Mouse (Mus musculus) adrenal gland, postnatal 10 days (tissue): Measurements from ENCODE around the gene Tuba1a. TPM values are rescaled to one million over a fixed set of nuclear protein-coding genes. Genes with fewer than 3 reads are reported as not detected.
"Not testable (repeated sequence)": the region's sequence is repeated elsewhere in the genome, so short reads cannot be mapped to it uniquely, and the experiment has no call there.

ENCODE experiments used
- DNase-seq: peaks from one replicate; pipeline ENCODE4 v3.0.0; 2021; ENCODE audit warnings: mixed read lengths
- total RNA-seq, 2 experiments: library from RNA; stranded (reverse); gene quantifications; 2 replicates each; pipeline ENCODE4 v1.2.3; 2021

Tuba1a gene
- total RNA-seq, 2 experiments from 2014 or later: 202 to 313 TPM

DNA sequence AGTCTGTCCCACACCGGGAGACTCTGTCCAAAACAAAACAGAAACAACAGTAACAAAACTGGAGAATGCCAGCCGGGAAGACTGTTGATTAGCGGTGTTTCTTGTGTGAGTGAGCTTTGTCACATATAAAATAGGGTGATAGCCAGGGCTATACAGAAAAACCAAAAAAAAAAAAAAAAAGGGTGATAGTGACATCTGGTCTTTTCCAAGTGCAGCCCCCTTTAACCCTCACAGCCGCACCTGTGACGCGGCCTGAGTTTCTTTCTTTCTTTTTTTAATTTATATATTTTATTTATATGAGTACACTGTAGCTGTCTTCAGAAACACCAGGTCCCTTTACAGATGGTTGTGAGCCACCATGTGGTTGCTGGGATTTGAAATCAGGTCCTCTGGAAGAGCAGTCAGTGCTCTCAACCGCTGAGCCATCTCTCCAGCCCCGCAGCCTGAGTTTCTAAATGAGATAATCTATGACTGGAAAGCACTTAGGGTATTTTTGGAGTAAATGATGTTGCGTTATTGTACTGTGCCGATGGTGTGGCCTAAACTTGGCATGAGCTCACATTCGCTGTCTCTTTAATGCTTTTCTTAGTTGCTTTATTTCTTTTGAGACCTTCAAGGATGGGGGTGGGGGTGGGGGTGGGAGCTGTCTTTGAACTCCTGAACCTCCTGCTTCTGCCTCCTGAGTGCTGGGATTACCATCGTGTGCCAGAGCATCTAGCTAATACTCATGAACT, 32.6 kb upstream of the Tuba1a start:
- DNase-seq: no peak

DNA sequence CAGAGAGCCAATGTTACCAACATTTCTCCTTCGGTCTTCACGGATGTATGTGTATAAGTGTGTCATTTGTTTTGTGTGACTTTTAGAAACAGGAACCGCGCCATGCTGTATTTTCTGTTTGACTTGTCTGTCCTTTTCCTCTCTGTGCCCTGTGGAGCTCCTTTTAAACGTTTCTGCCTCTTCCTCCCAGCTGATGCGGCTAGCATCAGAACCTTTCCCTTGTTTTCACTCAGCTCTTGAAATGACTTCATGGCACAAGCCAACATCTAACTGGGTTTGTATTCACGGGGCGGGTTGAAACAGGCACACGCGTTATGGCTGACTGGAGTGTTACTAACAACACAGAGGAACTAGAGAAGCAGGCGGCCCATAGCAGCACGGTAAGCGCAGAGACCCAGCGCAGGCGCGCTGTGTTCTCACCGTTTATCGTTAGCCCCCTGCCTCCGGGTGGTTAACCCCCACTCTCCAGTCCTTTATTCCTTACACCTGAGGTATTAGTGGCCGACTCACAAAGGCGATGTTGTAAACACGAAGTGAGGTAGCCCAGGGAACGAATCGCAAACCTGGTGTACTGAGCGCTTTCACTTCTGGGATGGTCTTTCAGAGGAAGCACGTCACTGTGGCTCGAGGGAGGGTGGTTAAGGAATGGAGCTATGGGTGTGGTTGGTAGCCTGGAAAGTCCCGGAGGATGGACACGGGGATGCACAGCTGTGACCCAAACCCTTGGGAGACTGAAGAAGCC, 31.9 kb upstream of the Tuba1a start:
- peak; percentile 85 for DNase-seq

DNA sequence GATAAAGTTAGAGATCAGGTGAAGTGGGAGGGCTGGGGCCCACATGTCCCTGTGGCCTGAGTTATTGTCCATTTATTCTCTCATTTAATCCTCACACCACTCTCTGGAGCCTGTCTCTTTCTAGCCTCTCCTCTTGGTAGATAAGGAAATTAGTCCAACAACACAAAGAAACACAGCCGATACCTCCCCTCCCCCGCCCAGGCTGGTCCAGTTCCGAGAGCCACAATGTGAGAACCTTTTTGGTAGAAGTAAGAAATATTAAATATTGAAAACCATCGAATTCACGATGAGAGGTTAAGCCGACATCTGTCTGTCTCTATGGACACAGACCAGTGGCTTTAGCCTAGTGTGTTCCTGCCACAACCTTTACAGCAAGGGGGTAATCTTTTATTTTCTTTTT, 31.2 kb upstream of the Tuba1a start:
- no peak for DNase-seq

DNA sequence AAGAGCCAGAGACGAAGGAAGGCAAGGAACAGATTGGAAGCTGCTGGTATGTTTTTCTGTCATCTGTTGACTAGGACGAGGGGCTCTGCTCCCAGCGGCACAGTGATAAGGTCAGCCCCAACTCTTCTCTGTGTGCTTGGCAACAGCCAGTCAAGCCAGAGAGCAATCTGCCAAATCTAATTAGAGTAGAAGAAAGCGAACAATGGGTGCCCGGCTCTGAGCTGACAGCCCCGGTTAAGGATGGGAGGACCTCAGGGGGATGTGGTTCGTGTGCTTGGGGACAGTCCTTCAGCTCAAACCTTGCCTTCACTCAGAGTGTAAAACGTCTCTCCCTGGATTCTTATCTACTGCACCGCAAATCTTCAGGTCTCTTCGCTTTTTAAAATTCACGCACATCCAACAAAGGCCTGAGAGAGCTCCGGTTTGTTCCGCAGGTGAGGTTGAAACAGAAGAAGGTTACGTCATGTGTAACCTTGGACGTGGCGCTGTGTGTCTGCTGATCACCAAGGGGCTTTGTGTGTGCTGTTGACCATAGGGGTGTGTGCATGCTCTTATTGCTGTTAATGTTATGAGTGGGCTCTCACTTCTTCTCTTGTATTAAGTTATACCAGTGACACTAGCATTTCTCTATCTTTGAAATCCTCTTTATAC, 30.1 kb upstream of the Tuba1a start:
- no peak for DNase-seq

DNA sequence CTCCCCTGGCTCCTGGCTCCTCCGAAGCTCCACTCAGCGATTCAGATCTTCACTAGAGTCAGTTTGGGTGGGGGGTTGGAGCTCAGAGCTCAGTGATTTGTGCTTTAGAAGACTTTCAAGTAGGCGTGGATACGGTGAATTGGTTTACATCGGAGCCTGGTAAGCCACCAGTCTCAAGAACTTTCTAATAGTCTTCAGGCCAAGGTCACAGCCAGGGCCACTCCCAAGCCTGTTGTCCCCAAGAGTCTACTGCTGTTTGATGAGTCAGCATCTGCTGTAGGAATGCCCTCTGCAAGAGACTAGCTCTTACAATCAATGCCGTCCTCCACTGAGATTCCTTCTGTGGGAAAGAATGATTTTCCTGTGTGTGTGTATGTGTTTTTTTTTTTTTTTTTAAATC, 28.6 kb upstream of the Tuba1a start:
- peak; percentile 41 for DNase-seq

DNA sequence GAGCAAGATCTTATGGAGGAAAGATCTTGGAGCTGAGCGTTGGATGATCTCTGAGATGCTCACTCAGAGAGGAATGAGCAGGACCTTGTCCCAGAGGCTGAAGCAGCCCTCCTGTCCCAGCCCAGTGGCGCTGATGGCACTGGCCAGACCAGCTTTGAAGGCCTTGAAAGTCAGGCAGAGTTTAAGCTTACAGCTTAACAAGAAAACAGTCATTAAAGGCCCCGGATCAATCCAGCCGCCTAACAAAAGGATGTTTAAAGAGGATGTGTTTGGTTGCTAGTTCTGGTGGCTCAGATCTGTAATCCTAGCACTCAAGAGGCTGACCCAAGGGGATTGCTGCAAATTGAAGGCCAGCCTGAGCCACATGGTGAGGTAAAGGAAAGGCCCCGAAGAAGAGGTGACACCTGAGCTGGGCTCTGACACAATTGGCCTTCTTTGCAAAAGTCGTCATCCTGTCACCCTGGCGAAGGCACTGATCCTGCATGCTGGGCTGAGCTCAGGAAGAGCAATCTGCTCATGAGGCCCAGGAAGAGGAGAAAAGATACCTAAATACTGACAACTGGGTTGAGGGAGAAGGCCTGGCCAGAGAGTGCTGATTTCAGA, 26.6 kb upstream of the Tuba1a start:
- no peak for DNase-seq

DNA sequence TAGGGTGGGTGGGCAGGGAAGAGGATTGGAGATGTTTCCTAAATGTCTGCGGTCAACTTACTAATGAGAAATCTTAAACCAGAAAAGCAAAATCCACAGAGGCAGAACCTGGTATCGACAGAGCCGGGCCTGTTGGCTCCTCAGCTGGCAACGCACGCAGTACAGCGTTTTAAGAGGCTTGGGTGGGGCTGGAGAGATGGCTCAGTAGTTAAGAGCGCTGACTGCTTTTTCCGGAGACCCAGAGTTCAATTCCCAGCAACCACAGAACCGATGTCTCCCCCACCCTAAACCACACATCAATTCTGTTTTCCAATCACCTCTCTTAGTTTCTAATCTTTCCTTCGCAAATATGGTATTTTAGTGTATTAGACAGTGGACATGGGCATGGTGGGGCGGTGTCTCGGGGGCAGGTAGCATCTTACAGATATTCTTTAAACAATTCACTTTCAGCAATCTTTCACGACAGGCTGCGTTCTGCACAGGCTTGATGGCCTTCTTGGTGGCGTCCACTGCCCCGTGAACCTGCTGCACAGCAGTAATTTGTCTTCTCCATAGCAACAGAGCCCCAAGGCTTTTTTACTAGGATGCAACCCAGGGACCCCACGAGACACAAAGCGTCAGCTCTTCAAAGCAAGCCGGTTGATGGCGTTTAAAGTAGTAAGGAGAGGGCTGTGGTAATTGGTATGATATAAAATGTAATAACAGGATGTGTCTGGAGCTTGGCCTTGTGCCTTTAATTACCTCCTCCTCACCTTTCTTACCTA, 25.1 kb upstream of the Tuba1a start:
- DNase-seq: no peak

DNA sequence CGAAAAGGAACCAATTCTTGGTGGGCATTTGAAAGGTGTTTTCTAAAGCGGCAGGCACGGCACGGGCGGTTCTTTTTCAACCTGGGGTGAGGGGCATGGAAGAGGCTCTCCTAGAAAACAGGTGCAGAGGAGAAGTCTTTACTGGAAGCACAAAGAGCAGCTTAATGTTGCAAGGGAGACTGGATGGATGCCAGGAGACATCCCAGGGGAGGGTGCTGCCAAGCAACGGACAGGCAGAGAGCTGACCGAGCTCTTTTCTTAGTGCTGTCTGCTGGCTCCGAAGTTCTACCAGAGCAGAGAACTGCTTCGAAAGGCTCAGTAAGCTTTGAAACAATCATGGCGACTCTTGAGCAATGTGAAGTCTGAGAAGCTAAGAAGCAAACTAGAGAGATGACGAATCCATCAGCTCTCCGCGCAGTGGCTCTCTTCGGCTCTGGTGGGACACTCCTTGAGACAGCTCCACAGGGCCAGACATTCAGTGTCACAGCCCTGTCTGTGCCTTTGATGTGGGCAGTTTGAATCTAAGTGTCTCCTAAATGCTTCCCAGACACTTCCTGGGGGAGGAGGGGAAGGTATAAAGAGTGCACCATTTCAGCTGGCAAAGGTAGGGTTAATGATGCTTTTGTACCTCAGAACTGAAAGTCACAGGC, 24.4 kb upstream of the Tuba1a start:
- peak; percentile 92 for DNase-seq

DNA sequence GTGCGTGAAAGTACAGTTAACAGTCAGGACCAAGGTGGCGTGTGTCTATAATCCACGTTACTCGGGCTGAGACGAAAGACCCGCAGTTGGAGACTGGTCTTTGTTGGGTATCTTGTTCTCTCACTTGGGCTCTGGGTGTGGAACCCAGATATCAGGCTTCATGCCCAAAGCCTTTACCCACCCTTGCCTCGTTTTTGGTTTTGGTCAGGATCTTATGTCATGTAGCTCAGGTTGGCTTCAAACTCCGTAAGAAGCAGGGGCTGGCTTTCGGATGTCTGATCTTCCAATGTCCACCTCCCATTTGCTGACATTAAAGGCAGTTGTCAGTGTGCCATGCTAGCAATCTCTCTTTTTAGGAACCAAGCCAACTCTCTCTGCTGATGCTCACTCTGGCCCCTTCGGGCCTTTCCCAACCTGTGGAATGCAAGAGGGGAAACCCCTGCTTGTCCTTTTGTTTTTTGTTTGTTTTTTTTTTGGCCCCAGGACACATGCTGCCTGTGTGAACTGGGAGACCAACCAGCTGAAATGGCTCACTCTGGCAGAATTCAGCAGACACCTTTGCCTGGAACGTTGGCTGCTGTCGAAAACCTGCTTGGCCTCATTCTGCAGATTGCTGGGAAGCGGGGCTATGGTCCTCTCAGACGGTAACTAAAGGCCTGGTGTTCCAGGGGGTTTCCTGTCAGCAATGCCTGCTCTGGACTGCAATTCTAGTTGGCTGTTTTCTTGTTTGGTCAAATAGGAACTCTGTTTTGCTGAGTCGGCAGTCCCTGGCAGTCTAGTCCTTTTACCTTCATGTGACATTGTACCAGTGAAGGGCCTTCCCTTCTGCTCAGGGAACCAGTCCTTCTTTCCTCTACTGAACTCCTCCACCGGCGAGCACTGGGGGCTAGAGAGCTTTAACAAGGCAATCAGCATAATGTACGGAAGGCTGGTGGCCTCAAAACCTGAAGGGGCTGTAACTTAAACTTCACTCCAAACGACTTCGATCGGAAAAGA, 23.6 kb upstream of the Tuba1a start:
- no peak for DNase-seq

DNA sequence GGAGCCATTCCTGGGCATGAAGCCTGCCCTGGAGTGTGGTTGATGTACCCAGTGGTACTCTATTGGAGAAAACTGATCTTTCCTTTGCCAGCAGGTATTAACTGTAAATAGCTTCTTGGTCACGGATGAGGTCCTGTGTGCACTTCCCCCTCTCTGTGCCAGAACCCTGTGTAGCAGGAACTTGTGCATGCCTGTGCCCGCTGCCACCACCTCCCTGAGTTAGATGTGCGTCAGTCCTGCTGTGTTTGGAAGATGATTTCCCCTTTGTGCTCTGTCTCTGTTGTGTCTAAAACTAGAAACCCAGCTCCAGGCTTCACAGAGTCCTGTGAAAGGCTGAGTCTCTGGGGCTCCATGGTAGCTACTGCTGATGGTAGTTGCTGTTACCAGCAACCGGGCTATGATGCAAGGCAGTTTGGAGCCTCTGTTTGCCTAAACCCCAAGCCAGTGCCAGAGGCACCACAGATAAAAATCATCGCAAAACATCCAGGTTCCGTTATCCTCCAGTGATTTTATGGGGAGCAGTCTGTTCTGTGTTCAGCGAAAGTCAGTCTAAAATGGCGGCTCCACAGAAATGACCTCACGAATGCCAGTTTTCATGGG, 19.6 kb upstream of the Tuba1a start:
- DNase-seq: no peak

DNA sequence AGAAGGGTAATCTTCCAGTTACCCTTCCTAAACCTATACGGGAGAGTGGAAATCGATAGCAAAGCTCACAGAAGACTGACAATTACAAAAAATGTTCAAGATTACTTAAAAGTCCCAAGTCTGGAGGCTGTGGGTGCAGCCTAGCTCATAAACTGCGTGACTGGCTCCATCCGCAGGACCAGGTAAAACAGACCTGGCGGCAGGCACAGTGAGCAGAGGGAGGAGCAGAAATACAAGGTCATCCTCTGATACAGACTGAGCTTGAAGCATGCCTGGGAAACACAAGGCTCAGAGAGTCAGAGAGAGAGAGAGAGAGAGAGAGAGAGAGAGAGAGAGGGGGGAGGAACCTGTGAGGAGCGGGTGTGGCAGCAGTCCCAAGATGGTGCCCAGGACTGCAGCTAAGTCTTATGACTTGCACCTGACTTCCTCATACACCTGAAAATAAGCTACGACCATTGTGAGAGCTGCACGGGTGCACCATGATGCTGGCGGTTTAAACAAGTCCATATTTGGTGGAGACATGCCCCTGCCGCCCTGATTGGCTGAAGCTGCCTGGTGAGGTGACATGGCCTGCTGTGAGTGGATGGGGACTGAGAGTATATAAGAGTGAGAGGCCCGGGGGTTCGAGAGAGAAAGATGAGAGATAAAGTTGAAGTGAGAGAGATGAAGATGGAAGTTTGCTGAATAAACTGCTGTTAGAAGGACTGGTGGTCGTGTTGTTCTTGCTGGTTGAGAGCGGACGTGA, 18.2 kb upstream of the Tuba1a start:
- not testable (repeated sequence) for DNase-seq

DNA sequence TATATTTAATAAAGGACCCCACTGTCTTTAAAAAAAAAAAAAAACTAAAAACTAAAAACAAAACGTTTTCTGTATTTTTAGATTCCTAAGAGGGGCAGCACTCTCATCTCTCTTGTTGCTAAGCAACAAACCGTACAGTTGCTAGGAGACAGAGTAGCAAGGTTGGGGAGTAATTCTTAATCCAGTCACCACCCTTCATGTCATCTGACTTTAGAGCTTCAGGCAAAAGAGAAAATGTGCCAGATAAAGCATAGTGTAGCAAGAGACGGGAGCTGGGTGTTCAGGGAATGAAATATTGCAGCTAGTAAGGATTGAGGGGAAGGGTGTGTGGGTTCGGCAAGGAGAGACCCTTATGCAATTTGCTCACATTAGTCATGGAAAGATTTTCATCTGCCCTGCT, 17.6 kb upstream of the Tuba1a start:
- no peak for DNase-seq

DNA sequence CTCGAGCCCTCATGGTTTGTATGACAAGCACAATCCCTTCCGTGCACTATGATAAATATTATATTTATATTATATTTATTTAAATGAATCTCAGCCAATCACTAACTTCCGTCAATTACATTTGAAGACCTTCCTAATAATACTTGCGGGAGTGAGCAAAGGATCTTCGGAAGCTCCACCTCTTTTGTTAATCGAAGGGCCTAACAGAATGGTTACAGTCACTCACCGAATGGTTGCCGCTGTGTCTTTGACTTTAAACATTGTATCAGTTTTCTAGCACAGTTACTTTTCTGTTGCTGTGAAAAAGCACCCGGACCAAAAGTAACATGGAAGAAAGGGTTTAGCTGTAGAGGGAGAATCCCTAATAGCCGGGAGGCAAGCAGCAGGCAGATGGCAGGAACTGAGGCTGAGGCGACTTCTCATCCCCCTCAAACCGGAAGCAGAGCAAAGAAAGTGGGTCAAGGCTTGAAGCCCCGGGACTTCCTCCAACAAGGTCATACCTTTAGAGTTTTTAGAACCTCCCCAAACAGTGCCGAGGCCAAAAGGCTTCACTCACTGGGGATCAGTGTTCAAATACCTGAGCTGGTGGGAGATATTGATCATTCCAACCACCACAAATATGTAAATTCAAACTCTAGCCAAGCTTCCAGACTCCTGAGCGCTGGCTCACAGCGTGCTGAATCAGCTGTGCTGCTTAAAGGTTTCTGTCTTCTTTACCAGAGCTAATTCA, 16.0 kb upstream of the Tuba1a start:
- DNase-seq: peak; percentile 38

DNA sequence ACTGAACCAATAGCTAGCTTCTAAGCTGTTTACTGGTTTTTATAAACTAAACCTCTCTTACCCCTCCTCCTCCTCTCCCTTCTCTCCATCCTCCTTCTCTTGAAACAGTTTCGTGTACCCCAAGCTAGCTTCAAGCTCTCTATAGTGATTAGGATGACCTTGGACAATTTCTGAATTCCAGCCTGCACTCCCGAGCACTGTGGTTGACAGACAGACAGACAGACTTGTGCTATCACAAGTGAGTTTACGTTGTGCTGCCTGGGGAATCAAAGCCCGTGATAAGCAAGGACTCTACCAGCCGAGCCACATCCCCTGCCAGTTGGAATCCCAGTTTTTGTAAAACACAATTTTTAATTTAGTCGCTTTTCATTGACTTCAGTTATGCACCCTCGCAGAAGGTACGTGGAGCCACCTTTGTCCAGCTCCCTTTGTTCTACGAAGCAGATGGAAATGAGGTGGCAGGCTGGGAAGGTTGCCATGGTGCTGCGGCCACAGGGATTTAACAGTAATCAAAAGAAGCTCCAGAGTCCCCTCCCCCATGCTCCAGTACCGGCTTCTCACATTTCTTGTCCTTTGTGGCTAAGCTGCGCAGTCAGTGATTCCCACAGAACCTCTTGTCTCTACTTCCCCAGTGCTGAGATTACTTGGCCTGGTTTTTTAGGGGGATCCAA, 15.3 kb upstream of the Tuba1a start:
- peak; percentile 68 for DNase-seq

DNA sequence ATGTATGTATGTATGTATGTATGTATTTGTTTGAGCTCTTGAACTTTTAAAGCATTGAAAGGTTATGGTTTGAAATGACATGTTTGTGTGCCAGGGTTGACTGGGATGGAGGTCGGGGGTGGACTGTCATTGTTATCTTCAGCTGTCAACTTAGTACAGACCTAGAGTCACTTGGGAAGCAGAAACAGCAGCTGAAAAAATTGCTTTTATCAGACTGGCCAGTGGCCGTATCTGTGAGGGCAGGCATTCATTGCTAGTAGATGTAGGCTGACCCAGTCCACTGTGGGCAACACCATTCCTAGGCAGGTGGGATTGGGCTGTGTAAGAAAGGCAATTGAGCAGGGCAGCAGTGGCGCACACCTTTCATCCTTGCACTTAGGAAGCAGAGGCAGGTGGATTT, 6.0 kb upstream of the Tuba1a start:
- DNase-seq: no peak

DNA sequence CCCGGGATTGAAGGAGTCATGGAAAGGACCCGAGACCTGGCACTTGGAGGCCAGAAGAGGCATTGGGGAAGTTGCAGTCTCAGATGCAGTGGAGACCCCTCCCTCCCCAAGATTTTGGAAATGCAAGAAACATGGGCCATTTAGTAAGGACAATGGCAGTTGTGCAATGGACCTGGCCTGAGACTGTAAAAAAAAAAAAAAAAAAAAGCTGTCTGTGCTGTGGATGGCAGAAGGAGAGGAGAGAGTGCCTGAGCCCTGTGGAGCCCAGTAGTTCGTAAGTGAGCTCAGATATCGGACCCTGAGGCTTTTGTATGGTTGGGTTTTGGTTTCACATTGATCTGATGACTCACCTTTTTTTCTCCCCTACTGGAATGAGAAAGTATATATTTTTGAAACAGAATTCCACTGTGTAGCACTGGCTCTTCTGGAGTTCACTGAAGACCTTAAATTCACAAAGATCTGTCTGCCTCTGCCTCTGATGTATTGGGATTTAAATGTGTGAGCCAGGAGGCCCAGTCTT, 5.5 kb upstream of the Tuba1a start:
- DNase-seq: no peak

DNA sequence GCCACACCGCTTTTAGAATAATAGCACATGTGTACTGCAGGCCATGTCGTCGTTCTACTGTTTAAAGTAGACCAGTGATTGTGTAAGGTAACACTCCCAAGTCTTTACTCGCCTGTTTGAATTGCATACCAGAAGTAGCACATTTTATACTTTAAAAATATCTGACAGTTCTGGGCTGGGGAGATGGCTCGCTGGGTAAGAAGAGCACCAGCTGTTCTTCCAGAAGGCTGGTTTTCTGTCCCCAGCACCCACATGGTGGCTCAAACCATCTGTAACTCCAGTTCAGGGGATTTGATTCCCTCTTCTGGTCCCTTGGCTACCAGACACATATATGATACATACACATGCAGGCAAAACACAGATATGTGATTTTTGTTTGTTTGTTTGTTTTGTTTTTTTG, 4.0 kb upstream of the Tuba1a start:
- no peak for DNase-seq

DNA sequence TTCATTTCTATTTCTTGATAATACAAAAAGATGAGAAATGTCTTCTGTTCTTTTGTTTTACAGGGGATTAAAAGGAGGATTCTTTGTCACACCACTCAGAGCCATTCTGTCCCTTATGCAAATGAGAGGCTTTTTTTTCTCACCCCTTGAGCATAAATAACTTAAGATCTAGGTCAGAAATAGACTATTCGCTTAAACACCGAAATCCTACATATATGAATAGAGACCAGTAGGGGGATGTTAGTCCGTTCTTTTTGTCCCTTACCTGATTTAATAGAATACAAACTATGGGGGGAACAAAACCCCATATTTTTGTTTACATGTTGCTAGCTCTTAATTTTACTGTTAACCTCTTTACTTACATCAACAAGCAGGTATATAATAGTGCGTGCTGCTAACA, 2.5 kb upstream of the Tuba1a start:
- DNase-seq: no peak
